Mouse (Mus musculus): ENCODE measurements around the gene H2-DMb2. TPM values are rescaled to one million over a fixed set of nuclear protein-coding genes. Genes with fewer than 3 reads are reported as not detected.

Gene H2-DMb2
- polyA plus RNA-seq, 1 experiment from 2014 or later: 0.70 TPM

DNA sequence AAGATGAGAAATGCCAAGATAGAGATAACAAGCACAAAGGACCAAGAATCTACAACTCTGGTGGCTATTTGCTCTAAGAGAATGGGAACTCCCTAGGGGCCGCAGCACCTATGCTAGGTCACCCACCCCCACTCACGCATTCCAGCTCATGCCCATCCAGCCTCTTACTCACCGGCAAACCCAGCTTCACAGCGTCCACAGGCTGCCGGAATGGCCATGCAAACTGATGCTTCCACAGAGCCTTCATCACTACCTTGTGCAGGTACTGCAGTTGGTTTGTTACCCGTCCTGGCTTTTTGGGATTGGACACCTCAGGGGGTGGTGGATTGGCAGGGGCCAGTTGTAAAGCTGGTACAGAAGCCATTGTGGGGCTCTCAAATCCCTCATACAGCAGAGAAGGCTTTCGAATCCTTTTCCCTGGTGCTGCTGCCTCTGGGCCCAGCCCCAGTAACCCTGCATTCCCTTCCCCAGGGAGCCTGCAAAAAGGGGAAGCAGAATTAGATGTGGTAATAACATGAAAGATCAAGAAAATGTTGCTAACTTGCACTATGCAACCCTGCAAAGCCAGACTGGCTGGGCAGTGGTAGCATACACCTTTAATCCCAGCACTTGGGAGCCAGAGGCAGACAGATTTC lies 26.3 kb upstream of the H2-DMb2 start:
- Histone ChIP-seq H3K36me3 (ENCODE audit: control insufficient read depth, insufficient read depth, low read length) (peaks cover 49% of the 10 kb centered on the region), H3K9ac (ENCODE audit: low read length) (peak overlapping the region; percentile 87), H3K9me3 (replicated peaks; ENCODE audit: control insufficient read depth, low read length) (no peaks in the 10 kb centered on the region), H3K27me3 (ENCODE audit: control insufficient read depth, insufficient read depth, low read length) (no peaks in the 10 kb centered on the region), H3K4me3 (replicated peaks; ENCODE audit: low read length) (peak overlapping the region; percentile 96), H3K27ac (ENCODE audit: low read length) (no peak overlapping the region), H3K4me2 (ENCODE audit: low read depth, low read length) (peak overlapping the region; percentile 97), H3K4me1 (ENCODE audit: control insufficient read depth, insufficient read depth, low read length) (peaks cover 17% of the 10 kb centered on the region)
- ATAC-seq (ENCODE audit: insufficient read depth, low FRiP score): no peak
- WGBS: 23% methylated on average over 7 of the region's 7 CpGs

DNA sequence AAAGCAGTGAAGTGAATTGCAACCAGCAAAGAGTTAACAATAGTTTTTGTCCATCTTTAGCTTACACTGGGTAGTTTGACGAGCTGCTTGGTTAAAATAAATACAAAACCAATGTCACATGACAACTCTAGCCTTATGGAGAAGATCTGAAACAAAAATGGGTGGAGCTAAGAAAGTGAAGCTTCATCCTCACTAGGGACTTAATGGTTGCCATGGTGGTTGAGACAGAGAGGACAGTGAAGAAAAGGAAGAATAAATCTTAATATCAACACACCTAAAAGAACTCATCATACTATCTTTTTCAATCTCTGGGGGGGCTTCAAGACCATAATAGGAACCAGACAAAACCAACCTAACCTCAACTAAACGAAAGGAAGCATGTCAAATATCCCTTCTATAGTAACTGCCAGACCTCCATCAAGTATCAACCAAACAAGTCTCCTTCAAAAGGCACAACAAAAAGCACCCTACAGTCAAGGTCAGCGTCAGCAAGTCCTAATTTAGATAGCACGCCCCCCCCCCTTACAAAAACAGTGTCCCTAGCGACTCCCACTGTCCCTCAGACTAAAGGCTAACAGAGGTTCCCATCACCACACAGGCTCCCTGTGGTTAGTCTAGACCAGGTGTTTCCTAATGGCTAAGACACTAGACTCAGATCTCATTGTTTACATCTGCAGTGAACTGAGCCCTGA lies 25.5 kb upstream of the H2-DMb2 start:
- peaks cover 42% of the 10 kb centered on the region for H3K36me3 ChIP-seq (ENCODE audit: control insufficient read depth, insufficient read depth, low read length)
- no peaks in the 10 kb centered on the region for H3K9me3 ChIP-seq (replicated peaks; ENCODE audit: control insufficient read depth, low read length)
- H3K4me3 ChIP-seq (replicated peaks; ENCODE audit: low read length): peak overlapping the region; percentile 96
- peaks cover 17% of the 10 kb centered on the region for H3K4me1 ChIP-seq (ENCODE audit: control insufficient read depth, insufficient read depth, low read length)
- H3K9ac ChIP-seq (ENCODE audit: low read length): peak overlapping the region; percentile 87
- peak overlapping the region; percentile 78; the same call in 1 of the 2 replicates for H3K27ac ChIP-seq (ENCODE audit: low read length)
- no peak for ATAC-seq (ENCODE audit: insufficient read depth, low FRiP score)
- 0% methylated on average over 5 of the region's 5 CpGs for WGBS
- H3K4me2 ChIP-seq (ENCODE audit: low read depth, low read length): peak overlapping the region; percentile 97
- no peaks in the 10 kb centered on the region for H3K27me3 ChIP-seq (ENCODE audit: control insufficient read depth, insufficient read depth, low read length)

GRCm38 (mm10) chr17:34118113-34118872 lies 24.8 kb upstream of the H2-DMb2 start:
- Histone ChIP-seq H3K27me3 (ENCODE audit: control insufficient read depth, insufficient read depth, low read length) (no peaks in the 10 kb centered on the region), H3K9ac (ENCODE audit: low read length) (peak overlapping the region; percentile 87), H3K27ac (ENCODE audit: low read length) (peak overlapping the region; percentile 78), H3K36me3 (ENCODE audit: control insufficient read depth, insufficient read depth, low read length) (peaks cover 35% of the 10 kb centered on the region), H3K4me2 (ENCODE audit: low read depth, low read length) (peak overlapping the region; percentile 97), H3K4me3 (replicated peaks; ENCODE audit: low read length) (peak overlapping the region; percentile 96), H3K4me1 (ENCODE audit: control insufficient read depth, insufficient read depth, low read length) (peaks cover 17% of the 10 kb centered on the region), H3K9me3 (replicated peaks; ENCODE audit: control insufficient read depth, low read length) (no peaks in the 10 kb centered on the region)
- under 1% methylated on average over 67 of the region's 67 CpGs for WGBS
- ATAC-seq (ENCODE audit: insufficient read depth, low FRiP score): no peak

DNA sequence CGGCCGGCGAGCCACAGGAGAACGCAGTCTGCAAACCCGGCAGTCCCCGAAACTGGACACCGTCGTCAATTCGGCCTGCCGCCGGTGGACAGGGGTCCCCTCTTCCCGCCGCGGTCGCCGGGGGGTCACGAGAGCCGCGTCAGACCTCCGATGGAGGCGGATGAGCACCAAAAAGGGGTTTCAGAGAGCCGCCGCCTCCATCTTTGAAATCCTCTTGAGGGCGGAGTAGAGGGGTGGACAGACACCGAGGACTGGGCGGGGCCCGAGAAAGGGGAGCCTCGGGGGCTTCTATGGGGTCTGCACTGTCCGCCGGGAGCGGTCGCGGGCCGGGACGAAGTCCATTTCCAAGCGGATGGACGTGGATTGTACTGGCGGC lies 24.2 kb upstream of the H2-DMb2 start:
- no peak for ATAC-seq (ENCODE audit: insufficient read depth, low FRiP score)
- Histone ChIP-seq H3K9ac (ENCODE audit: low read length) (peak overlapping the region; percentile 87), H3K36me3 (ENCODE audit: control insufficient read depth, insufficient read depth, low read length) (peaks cover 29% of the 10 kb centered on the region), H3K9me3 (replicated peaks; ENCODE audit: control insufficient read depth, low read length) (no peaks in the 10 kb centered on the region), H3K4me3 (replicated peaks; ENCODE audit: low read length) (peak overlapping the region; percentile 96), H3K27me3 (ENCODE audit: control insufficient read depth, insufficient read depth, low read length) (no peaks in the 10 kb centered on the region), H3K27ac (ENCODE audit: low read length) (peak overlapping the region; percentile 78), H3K4me2 (ENCODE audit: low read depth, low read length) (peak overlapping the region; percentile 97), H3K4me1 (ENCODE audit: control insufficient read depth, insufficient read depth, low read length) (peaks cover 18% of the 10 kb centered on the region)
- WGBS: under 1% methylated on average over 38 of the region's 38 CpGs

DNA sequence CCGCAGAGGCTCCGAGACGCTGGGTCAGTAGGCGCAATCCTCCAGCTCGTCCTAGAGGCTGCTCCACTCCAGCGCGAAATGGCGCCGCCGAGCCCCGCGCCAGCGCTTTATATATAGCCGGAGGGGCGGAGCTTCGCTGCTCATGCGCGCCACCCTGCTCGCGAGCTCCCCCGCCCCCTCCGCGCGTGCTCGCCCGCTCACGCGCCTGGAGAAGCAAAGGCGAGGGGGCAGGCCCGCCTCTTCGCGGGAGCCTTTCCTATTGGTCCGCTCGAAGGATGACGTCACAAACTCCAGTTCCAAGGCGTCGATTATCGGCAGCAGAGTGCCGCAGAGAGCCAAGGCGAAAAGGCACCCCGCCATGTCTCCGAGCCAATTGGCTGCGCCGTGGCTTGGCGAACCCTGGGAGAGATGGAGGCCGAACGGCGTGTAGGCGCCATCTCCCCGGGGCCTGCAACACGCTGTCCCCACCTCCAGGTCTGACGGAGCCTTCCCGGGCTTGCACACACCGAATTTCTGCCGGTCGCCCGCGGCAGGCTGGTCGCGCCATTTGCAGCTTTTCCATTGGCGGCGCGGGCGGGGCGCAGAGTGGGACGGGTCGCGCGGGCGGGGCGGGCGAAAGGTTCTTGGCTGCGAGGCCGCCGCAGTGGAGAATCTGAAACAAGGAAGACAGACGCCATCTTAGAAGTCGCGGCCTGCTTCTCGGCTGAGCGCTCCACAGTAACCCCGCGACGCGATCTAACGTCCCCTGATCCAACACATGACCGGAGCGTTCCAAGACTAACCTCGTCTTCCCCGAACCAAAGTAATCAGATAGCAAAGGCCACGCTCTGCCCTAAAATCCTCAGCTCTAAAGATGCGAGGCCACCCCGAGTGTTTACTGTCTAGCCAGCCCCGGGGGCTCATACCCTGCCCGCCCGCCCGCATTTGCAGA lies 23.6 kb upstream of the H2-DMb2 start, which contains the start of gene H2-DMa:
Gene H2-DMa (plus strand): TSS at position 293 of the 931 bp plus-strand sequence.
- Histone ChIP-seq H3K4me3 (replicated peaks; ENCODE audit: low read length) (peak within 1 kb of the TSS; percentile 96), H3K4me1 (ENCODE audit: control insufficient read depth, insufficient read depth, low read length) (peaks cover 20% of the 10 kb centered on the region), H3K27me3 (ENCODE audit: control insufficient read depth, insufficient read depth, low read length) (no peaks in the 10 kb centered on the region), H3K27ac (ENCODE audit: low read length) (peak within 1 kb of the TSS; percentile 100), H3K4me2 (ENCODE audit: low read depth, low read length) (peak within 1 kb of the TSS; percentile 97), H3K9ac (ENCODE audit: low read length) (peak within 1 kb of the TSS; percentile 99), H3K36me3 (ENCODE audit: control insufficient read depth, insufficient read depth, low read length) (peaks cover 23% of the 10 kb centered on the region), H3K9me3 (replicated peaks; ENCODE audit: control insufficient read depth, low read length) (no peaks in the 10 kb centered on the region)
- ATAC-seq (ENCODE audit: insufficient read depth, low FRiP score): peak; percentile 80
- WGBS: 1% methylated on average over 96 of the region's 96 CpGs

DNA sequence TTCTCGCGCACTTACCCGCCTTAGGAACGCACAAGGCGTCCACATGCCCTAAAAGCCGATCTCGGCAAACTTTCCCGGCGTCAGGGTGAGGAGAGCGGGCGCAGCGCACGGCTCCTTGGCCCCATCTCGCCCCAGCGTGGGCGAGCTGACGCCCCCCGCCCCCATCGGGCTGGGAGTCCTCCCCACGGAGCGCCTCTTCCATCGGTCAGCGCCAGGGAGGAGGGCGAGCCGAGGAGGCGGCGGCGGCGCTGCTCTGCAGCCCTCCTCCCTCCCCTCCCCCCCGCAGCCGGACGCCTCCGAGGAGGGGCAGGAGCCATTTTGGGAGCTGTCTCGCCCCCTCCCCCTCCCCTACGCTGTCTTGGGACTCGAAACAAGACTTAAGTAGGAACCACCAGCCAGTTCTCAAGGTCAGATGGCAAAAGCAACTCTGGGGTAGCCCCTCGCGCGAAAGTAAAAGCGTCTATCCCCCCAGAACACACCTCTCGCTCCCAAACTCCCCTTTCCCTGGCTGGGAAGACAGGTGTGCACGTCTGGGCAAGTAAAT lies 22.9 kb upstream of the H2-DMb2 start:
- Histone ChIP-seq H3K4me1 (ENCODE audit: control insufficient read depth, insufficient read depth, low read length) (peaks cover 23% of the 10 kb centered on the region), H3K9ac (ENCODE audit: low read length) (peak overlapping the region; percentile 99), H3K36me3 (ENCODE audit: control insufficient read depth, insufficient read depth, low read length) (peaks cover 15% of the 10 kb centered on the region), H3K27me3 (ENCODE audit: control insufficient read depth, insufficient read depth, low read length) (no peaks in the 10 kb centered on the region), H3K9me3 (replicated peaks; ENCODE audit: control insufficient read depth, low read length) (no peaks in the 10 kb centered on the region), H3K27ac (ENCODE audit: low read length) (peak overlapping the region; percentile 100), H3K4me2 (ENCODE audit: low read depth, low read length) (peak overlapping the region; percentile 83), H3K4me3 (replicated peaks; ENCODE audit: low read length) (peak overlapping the region; percentile 96)
- WGBS: under 1% methylated on average over 42 of the region's 42 CpGs
- ATAC-seq (ENCODE audit: insufficient read depth, low FRiP score): peak; percentile 30

- ATAC-seq (ENCODE audit: insufficient read depth, low FRiP score): peak; percentile 20
- Histone ChIP-seq H3K9me3 (replicated peaks; ENCODE audit: control insufficient read depth, low read length) (no peaks in the 10 kb centered on the region), H3K27me3 (ENCODE audit: control insufficient read depth, insufficient read depth, low read length) (no peaks in the 10 kb centered on the region), H3K27ac (ENCODE audit: low read length) (peak overlapping the region; percentile 100), H3K9ac (ENCODE audit: low read length) (peak overlapping the region; percentile 99), H3K4me1 (ENCODE audit: control insufficient read depth, insufficient read depth, low read length) (peaks cover 20% of the 10 kb centered on the region), H3K4me2 (ENCODE audit: low read depth, low read length) (peak overlapping the region; percentile 83), H3K4me3 (replicated peaks; ENCODE audit: low read length) (peak overlapping the region; percentile 96), H3K36me3 (ENCODE audit: control insufficient read depth, insufficient read depth, low read length) (peaks cover 11% of the 10 kb centered on the region)
- 0% methylated on average over 30 of the region's 31 CpGs for WGBS
Measured at GRCm38 (mm10) chr17:34120814-34121171, 22.3 kb upstream of the H2-DMb2 start.

DNA sequence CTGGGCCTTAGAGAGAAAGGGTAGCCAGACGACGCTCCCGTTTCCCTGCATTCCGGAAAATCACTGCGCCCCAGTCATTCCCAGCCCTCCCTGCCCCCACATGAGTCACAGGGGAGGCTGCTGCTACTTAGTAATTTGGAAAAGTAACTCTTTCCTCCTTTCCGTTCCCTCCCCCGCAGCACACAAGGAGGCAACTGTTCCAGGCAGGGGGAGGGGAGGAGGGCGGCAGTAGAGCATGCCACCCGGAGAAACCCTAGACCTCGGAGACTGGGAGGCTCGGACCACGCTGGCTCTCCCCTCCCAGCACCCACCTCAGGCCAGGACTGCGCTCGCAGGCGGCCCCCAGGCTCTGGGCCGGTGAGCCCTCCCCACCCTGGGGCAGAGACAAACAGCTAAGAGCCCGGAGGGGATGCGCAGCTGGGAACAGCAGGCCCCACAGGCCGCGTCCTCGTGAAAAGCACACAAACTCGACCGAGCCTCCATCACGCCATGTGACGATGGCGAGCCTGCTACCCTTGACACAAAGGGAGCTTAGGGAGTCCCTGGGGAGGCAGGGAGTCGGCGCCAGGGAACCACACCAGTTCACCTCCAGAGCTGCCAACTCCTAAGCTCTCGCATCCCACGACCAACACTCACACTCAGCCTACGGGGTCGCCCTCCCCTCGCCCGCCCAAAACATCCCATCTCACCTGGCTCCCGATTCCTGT lies 21.8 kb upstream of the H2-DMb2 start:
- Histone ChIP-seq H3K27ac (ENCODE audit: low read length) (peak overlapping the region; percentile 100), H3K4me3 (replicated peaks; ENCODE audit: low read length) (peak overlapping the region; percentile 96), H3K4me2 (ENCODE audit: low read depth, low read length) (peak overlapping the region; percentile 83), H3K36me3 (ENCODE audit: control insufficient read depth, insufficient read depth, low read length) (peaks cover 11% of the 10 kb centered on the region; the same call in 1 of the 2 replicates), H3K9me3 (replicated peaks; ENCODE audit: control insufficient read depth, low read length) (no peaks in the 10 kb centered on the region), H3K4me1 (ENCODE audit: control insufficient read depth, insufficient read depth, low read length) (peaks cover 19% of the 10 kb centered on the region), H3K9ac (ENCODE audit: low read length) (peak overlapping the region; percentile 99), H3K27me3 (ENCODE audit: control insufficient read depth, insufficient read depth, low read length) (no peaks in the 10 kb centered on the region)
- WGBS: under 1% methylated on average over 35 of the region's 35 CpGs
- peak; percentile 31 for ATAC-seq (ENCODE audit: insufficient read depth, low FRiP score)

Data from stomach, embryonic 16.5 days (tissue).